ENCODE assay signal across 7 mouse cellular contexts in the genomic region with DNA sequence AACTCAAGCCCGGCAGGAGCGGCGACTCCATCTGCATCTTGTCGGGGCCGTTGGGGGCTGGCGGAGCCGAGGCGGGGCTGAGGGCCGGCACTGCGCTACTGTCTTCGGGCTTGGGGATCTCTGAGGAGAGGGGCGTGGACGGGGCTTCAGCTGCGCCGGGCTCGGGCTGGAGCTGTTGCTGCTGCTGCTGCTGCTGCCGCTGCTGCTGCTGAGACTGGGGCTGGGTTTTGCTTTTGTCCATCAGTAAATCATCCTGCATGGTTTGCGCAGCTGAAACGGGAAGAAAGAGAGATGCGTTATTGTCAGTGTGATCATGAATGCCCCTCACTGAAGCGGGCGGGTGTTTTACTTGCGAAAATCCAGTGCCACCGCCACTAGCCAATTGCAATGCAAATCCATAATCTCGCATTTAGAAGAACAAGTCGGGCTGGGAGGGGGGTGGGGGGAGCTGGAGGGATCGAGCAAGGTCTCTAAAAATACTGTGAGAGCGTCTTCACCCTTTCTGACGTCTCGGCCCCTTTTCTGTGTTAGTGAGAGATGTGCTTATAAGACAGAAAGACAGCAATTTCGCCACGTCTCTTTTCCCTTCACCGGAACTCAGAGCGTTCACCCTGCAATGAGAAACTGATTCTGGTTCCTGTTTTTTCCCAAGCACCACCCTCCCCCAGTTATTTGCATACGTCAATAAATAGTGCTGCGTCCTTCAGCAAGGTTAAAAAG. TPM values are rescaled to one million over a fixed set of nuclear protein-coding genes. Genes with fewer than 3 reads are reported as not detected.
DNase-seq lines count a peak whose midpoint lies in the region; ATAC-seq lines count a peak whose summit lies in the region.

No protein-coding gene starts in this region.

- peak overlapping the region; percentile 54 for H3K27ac ChIP-seq in intestine, embryonic 15.5 days

- peak overlapping the region; percentile 55 for H3K9ac ChIP-seq in intestine, embryonic 15.5 days

- WGBS in intestine, embryonic 15.5 days, result under 1% methylated on average over 36 of the region's 36 CpGs

- H3K4me2 ChIP-seq in intestine, embryonic 15.5 days (replicated peaks), result peak overlapping the region; percentile 100

- H3K9me3 ChIP-seq in intestine, embryonic 15.5 days, result no peaks in the 10 kb centered on the region

- H3K36me3 ChIP-seq in intestine, embryonic 15.5 days, result no peaks in the 10 kb centered on the region

- intact Hi-C loops in left cerebral cortex, postnatal 36 days (cut with DNase I), result loop anchor here (2.0 to 5.0 kb wide), 3 partner anchors 32 to 123 kb away; a partner anchor contains a TSS

- ATAC-seq in common myeloid progenitor, adult 5-6 weeks (replicated peaks; ENCODE audit: low read depth, poor library complexity, severe bottlenecking), result 0 out of 2 replicates have a peak, but pooled peaks have one; percentile 50
- ATAC-seq in intestine, embryonic 15.5 days, result peak; percentile 80

- peaks cover 6% of the 10 kb centered on the region; the same call in 1 of the 2 replicates for H3K27me3 ChIP-seq in intestine, embryonic 15.5 days (replicated peaks)

- H3K4me1 ChIP-seq in intestine, embryonic 15.5 days (replicated peaks), result peaks cover 9% of the 10 kb centered on the region

- H3K4me3 ChIP-seq in intestine, embryonic 15.5 days (replicated peaks), result peak overlapping the region; percentile 69

- peak; percentile 79 for DNase-seq in ZHBTc4 (ENCODE audit: low read depth, low spot score)
- DNase-seq in gastrocnemius, postnatal 25 days, result peak; percentile 47
- peak; percentile 70 to 71 for DNase-seq in left cerebral cortex, postnatal 36 days (ENCODE audit: low spot score in 2 of 2)
- DNase-seq in mesoderm, embryonic 11.5 days (ENCODE audit: low read depth, low spot score), result peak; percentile 59
- DNase-seq in skeletal muscle tissue, adult 2 months (ENCODE audit: low read depth, low spot score), result peak; percentile 77

RNA-seq across cellular contexts. Expression of a gene that starts 32.5 kb away (rescaled TPM):
- 77.4 and 101 TPM in 2 replicates for total RNA-seq in common myeloid progenitor, adult 5-6 weeks (2017)
- 10 to 100 TPM; 70.3 to 72.6 TPM for total RNA-seq in gastrocnemius, postnatal 25 days (2021)
- 69.9 and 75.8 TPM in 2 replicates for polyA plus RNA-seq in intestine, embryonic 15.5 days (2015; fragmentation: Nextera tagmentation; extraction: Ambion mirVana)
- 10 to 100 TPM; 90.5 to 93.5 TPM for total RNA-seq in left cerebral cortex, postnatal 36 days (2021)

RNA-seq across cellular contexts. Expression of a gene that starts 33.5 kb away (rescaled TPM):
- total RNA-seq in common myeloid progenitor, adult 5-6 weeks (2017), result 0.53 and 1.3 TPM in 2 replicates
- 10 to 100 TPM; 35.8 to 44.6 TPM for total RNA-seq in gastrocnemius, postnatal 25 days (2021)
- polyA plus RNA-seq in intestine, embryonic 15.5 days (2015; fragmentation: Nextera tagmentation; extraction: Ambion mirVana), result 0.85 and 1.0 TPM in 2 replicates
- total RNA-seq in left cerebral cortex, postnatal 36 days (2021), result 100 to 1,000 TPM in 1 of 2 experiments, 10 to 100 TPM in 1; 79.8 to 104 TPM

Comparison
In these comparisons a context has a peak if more than half of its experiments do, and no peak if none do; other contexts are left out.
1. Peak in every context shown above with its lines: DNase-seq, ATAC-seq, H3K4me3 ChIP-seq and H3K27ac ChIP-seq.
2. RNA of a gene that starts 33.5 kb away (total RNA-seq): 79.8 to 104 TPM in left cerebral cortex, postnatal 36 days and 35.8 to 44.6 TPM in gastrocnemius, postnatal 25 days; 0.53 to 1.3 TPM in common myeloid progenitor, adult 5-6 weeks; every median in the first group is over 10 times any median in the second.